Mouse (Mus musculus): Measurements from ENCODE around the gene Zfp771. TPM values are rescaled to one million over a fixed set of nuclear protein-coding genes. Genes with fewer than 3 reads are reported as not detected.
A peak's percentile ranks its signal among the peaks of the same experiment; 100 is the strongest.
"Not testable (repeated sequence)": the region's sequence is repeated elsewhere in the genome, so short reads cannot be mapped to it uniquely, and the experiment has no call there.

The Zfp771 gene
- polyA plus RNA-seq, 1 experiment from 2014 or later, result 41.0 TPM

DNA sequence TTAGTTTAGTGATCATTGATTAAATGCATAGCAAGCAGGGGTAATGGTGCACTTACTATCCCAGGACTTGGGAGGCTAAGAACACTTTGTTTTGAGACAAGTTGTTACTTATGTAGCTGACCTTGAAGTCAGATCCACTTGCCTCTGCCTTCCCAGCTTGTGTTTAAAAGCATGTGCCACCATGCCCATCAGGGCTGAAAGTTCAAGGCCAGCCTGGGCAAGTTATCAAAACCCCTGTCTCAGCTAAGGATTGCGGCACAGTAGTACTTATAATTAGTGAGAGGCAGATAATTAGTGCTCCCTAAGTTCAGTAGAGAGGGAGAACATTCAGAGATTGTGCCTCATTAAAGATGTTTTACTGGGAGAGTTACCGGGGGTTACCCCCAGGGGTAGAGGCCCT lies 9.3 kb upstream of the Zfp771 start:
- Histone ChIP-seq H3K27me3 (replicated peaks) (no peaks in the 10 kb centered on the region), H3K36me3 (peaks cover 23% of the 10 kb centered on the region), H3K4me3 (replicated peaks) (no peak overlapping the region), H3K4me2 (replicated peaks) (no peak overlapping the region; the same call in 1 of the 2 replicates), H3K4me1 (replicated peaks) (peaks cover 18% of the 10 kb centered on the region), H3K9me3 (no peaks in the 10 kb centered on the region), H3K27ac (no peak overlapping the region), H3K9ac (no peak overlapping the region)
- WGBS, result 90% methylated on average over 2 of the region's 2 CpGs
- no peak for ATAC-seq

DNA sequence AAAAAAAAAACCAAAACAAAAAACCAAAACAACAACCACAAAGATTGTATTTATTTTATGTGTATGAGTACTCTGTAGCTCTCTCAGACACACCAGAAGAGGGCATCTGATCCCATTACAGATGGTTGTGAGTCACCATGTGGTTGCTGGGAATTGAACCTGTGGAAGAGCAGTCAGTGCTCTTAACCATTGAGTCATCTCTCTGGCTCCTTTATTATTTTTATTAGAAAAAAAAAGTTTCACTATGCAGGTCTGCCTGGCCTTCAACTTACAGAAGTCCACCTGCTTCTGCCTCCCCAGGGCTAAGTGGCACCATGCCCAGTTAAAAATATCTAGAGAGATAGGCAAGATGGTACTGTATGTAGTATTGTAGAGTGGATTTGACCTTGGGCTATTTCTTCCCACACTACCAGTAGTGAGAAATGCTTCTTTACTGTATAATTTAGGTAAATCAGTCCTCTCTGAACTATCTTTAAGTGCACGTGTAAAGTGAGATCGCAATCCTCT lies 660 bp upstream of the Zfp771 start:
- 0 out of 2 replicates have a peak overlapping the region, but pooled peaks have one; percentile 91 for H3K4me3 ChIP-seq (replicated peaks)
- ATAC-seq, result no peak
- H3K4me1 ChIP-seq (replicated peaks), result peaks cover 14% of the 10 kb centered on the region
- peak overlapping the region; percentile 89 for H3K4me2 ChIP-seq (replicated peaks)
- H3K36me3 ChIP-seq, result no peaks in the 10 kb centered on the region
- WGBS, result 37% methylated on average over 2 of the region's 2 CpGs
- H3K9me3 ChIP-seq, result no peaks in the 10 kb centered on the region
- peak overlapping the region; percentile 93 for H3K9ac ChIP-seq
- no peaks in the 10 kb centered on the region for H3K27me3 ChIP-seq (replicated peaks)
- peak overlapping the region; percentile 96 for H3K27ac ChIP-seq

DNA sequence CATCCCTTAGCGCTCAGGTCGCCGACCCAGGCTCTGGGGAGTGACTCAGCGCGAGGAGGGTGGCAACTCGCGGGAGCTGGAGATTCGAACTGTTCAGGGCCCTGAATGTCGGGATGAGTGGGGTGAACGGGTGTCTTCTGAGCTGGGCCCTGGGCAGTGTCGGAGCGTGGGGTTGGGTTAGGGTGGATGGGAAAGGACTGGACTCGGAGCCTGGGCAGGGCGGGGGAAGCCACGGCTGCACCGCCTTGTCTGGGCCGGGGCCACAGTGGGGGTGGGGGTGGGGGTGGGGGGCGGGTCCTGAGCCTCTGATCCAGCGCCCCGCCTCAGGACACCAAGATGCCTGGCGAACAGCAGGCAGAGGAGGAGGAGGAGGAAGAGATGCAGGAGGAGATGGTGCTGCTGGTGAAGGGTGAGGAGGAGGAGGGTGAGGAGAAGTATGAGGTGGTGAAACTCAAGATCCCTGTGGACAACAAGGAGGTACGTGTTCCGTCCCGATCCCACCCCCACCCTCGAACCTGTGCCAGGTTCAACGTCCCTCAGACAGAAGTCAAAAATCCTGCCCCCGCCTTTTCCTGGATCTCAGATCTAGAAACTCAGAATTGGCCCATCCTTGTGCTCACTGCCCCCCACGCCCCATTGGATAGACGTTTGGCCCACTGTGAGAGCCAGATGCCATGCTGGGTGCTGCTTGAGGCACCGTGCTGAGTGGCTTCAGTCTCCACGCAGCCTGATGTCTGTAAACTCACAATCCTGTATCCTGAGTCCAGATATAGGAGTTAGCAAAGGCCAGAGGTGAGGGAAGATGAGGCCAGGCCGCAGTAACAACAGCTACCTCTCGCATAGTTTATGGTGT lies 810 bp downstream of the Zfp771 start:
- ATAC-seq, result peak; percentile 76
- WGBS, result 9% methylated on average over 32 of the region's 33 CpGs
- Histone ChIP-seq H3K27me3 (replicated peaks) (no peaks in the 10 kb centered on the region), H3K9me3 (no peaks in the 10 kb centered on the region), H3K27ac (peak overlapping the region; percentile 96), H3K4me2 (replicated peaks) (peak overlapping the region; percentile 89), H3K36me3 (peaks cover 5% of the 10 kb centered on the region; the same call in 1 of the 2 replicates), H3K4me1 (replicated peaks) (peaks cover 14% of the 10 kb centered on the region), H3K9ac (peak overlapping the region; percentile 93), H3K4me3 (replicated peaks) (peak overlapping the region; percentile 91)

DNA sequence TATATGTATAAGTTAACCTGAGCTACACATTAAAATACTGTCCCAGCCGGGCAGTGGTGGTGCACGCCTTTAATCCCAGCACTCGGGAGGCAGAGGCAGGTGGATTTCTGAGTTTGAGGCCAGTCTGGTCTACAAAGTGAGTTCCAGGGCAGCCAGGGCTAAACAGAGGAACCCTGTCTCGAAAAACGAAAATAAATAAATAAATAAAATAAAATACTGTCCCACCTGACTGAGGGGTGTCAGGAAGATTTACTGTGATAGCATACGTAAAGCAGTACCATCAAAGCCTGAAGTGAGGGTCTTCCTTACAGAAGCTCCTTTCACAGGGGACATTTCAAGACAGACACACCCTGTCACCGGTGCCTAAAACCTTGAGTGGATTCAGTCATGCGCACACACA lies 6.4 kb downstream of the Zfp771 start:
- not testable (repeated sequence) for H3K4me2 ChIP-seq (replicated peaks); H3K27ac ChIP-seq; ATAC-seq; H3K9ac ChIP-seq; H3K36me3 ChIP-seq; H3K9me3 ChIP-seq; H3K4me3 ChIP-seq (replicated peaks); H3K27me3 ChIP-seq (replicated peaks)
- 90% methylated on average over 8 of the region's 8 CpGs for WGBS
- peaks cover 19% of the 10 kb centered on the region for H3K4me1 ChIP-seq (replicated peaks)

DNA sequence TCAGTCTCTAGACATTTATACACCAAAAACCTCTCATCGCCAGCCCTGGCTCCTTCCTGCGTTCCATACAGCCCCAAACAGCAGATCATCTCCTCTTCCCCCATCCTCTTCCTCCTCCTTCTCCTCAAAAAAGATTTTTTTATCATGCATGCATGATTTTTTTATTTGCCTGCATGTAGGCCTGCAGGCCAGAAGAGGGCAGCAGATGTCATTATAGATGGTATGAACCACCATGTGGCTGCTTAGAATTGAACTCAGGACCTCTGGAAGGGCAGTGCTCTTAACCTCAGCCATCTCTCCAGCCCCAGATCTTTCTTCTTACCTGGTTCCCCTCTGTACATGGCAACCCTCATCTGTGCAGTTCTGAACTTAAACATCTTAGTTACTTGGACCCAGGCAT lies 8.3 kb downstream of the Zfp771 start:
- Histone ChIP-seq H3K9ac (no peak overlapping the region), H3K27ac (no peak overlapping the region), H3K27me3 (replicated peaks) (no peaks in the 10 kb centered on the region), H3K4me1 (replicated peaks) (peaks cover 11% of the 10 kb centered on the region; the same call in 1 of the 2 replicates), H3K4me3 (replicated peaks) (no peak overlapping the region), H3K9me3 (no peaks in the 10 kb centered on the region), H3K4me2 (replicated peaks) (no peak overlapping the region), H3K36me3 (peaks cover 14% of the 10 kb centered on the region)
- 84% methylated on average over 2 of the region's 2 CpGs for WGBS
- no peak for ATAC-seq

DNA sequence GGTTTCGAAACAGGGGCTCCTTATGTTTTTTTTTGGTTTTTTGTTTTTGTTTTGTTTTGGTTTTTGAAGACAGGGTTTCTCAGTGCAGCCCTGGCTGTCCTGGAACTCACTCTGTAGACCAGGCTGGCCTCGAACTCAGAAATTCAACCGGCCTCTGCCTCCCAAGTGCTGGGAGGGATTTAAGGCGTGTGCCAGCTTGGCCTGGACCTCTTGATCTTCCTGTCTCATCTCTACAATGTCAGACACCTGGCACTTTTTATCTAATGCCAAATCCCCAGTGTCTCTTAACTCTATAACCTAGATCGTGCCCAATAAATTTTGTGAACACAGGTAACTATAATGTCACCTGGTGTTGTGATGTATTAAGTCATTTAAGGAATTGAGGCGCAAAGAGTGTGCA lies 9.3 kb downstream of the Zfp771 start:
- H3K9me3 ChIP-seq, result no peaks in the 10 kb centered on the region
- no peak for ATAC-seq
- H3K27me3 ChIP-seq (replicated peaks), result no peaks in the 10 kb centered on the region
- peak overlapping the region; percentile 94; the same call in 1 of the 2 replicates for H3K27ac ChIP-seq
- peaks cover 11% of the 10 kb centered on the region; the same call in 1 of the 2 replicates for H3K4me1 ChIP-seq (replicated peaks)
- peak overlapping the region; percentile 96 for H3K4me2 ChIP-seq (replicated peaks)
- H3K9ac ChIP-seq, result peak overlapping the region; percentile 74
- 77% methylated on average over 6 of the region's 6 CpGs for WGBS
- H3K36me3 ChIP-seq, result peaks cover 18% of the 10 kb centered on the region
- peak overlapping the region; percentile 61 for H3K4me3 ChIP-seq (replicated peaks)

DNA sequence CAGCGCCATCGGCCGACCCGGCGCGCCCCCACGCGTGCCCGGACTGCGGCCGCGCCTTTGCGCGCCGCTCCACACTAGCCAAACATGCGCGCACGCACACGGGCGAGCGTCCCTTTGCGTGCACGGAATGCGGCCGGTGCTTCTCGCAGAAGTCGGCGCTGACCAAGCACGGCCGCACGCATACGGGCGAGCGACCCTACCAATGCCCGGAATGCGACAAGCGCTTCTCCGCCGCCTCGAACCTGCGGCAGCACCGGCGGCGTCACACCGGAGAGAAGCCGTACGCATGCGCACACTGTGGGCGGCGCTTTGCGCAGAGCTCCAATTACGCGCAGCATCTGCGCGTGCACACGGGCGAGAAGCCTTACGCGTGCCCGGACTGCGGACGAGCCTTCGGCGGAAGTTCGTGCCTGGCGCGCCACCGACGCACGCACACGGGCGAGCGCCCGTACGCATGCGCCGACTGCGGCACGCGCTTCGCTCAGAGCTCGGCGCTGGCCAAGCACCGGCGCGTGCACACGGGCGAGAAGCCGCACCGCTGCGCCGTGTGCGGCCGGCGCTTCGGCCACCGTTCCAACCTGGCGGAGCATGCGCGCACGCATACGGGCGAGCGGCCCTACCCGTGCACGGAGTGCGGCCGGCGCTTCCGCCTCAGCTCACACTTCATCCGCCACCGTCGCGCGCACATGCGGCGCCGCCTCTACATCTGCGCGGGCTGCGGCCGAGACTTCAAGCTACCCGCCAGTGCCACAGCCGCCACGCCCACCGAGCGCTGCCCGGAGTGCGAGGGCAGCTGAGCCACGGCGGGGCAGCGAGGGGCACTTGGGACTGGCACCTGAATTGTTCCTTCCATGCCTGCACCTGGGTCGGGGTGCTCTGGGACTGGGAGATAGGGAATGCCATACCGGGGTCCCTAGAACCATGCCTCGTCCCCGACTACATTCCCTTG lies 10.0 kb downstream of the Zfp771 start:
- Histone ChIP-seq H3K27me3 (replicated peaks) (no peaks in the 10 kb centered on the region), H3K36me3 (peaks cover 18% of the 10 kb centered on the region), H3K4me2 (replicated peaks) (peak overlapping the region; percentile 96), H3K4me1 (replicated peaks) (peaks cover 13% of the 10 kb centered on the region), H3K9me3 (no peaks in the 10 kb centered on the region), H3K9ac (peak overlapping the region; percentile 75), H3K27ac (peak overlapping the region; percentile 94), H3K4me3 (replicated peaks) (peak overlapping the region; percentile 61)
- WGBS, result under 1% methylated on average over 136 of the region's 136 CpGs
- peak; percentile 95 for ATAC-seq

DNA sequence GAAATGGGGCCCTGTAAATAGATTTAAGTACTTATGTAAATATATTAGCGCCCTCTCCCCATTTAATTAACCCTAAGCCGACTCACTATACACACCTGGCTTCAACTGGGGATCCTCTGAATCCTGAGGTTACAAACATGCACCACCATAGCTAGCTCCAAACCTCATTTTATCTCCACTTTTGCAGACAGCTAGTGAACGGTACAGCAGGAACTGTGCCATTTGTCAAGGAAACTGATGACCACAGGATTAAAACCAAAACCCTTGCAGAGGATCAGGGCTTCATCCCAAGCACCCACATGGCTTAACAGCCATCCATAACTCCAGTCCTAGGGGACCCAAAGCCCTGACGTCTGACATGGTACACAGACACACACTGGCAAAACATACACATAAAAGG lies 10.9 kb downstream of the Zfp771 start:
- Histone ChIP-seq H3K36me3 (peaks cover 11% of the 10 kb centered on the region), H3K4me2 (replicated peaks) (peak overlapping the region; percentile 96), H3K9me3 (no peaks in the 10 kb centered on the region), H3K9ac (peak overlapping the region; percentile 75), H3K27ac (peak overlapping the region; percentile 94), H3K4me1 (replicated peaks) (peaks cover 21% of the 10 kb centered on the region), H3K4me3 (replicated peaks) (peak overlapping the region; percentile 61), H3K27me3 (replicated peaks) (no peaks in the 10 kb centered on the region)
- 15% methylated on average over 4 of the region's 4 CpGs for WGBS
- ATAC-seq, result no peak

DNA sequence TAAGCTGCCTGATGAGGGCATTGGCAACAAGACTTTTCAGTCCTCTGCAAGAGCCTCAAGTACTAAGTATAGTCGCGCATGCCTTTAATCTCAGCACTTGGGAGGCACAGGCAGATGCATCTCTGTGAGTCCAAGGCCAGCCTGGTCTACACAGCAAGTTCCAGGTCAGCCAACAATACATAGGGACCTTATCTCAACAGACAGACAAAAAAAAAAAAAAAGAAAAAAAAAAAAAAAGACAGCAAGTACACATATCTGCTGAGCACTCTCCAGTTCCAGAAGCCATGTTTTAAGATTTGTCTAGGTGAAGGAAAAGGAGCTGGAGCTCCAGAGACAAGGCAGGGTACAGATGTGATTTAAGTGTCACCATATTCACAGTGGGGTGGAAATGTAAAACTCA lies 11.9 kb downstream of the Zfp771 start:
- no peaks in the 10 kb centered on the region for H3K27me3 ChIP-seq (replicated peaks)
- H3K4me1 ChIP-seq (replicated peaks), result peaks cover 22% of the 10 kb centered on the region
- H3K4me3 ChIP-seq (replicated peaks), result no peak overlapping the region
- no peak for ATAC-seq
- 87% methylated on average over 2 of the region's 2 CpGs for WGBS
- H3K9ac ChIP-seq, result no peak overlapping the region
- H3K9me3 ChIP-seq, result no peaks in the 10 kb centered on the region
- peaks cover 10% of the 10 kb centered on the region; the same call in 1 of the 2 replicates for H3K36me3 ChIP-seq
- H3K27ac ChIP-seq, result no peak overlapping the region
- H3K4me2 ChIP-seq (replicated peaks), result no peak overlapping the region

DNA sequence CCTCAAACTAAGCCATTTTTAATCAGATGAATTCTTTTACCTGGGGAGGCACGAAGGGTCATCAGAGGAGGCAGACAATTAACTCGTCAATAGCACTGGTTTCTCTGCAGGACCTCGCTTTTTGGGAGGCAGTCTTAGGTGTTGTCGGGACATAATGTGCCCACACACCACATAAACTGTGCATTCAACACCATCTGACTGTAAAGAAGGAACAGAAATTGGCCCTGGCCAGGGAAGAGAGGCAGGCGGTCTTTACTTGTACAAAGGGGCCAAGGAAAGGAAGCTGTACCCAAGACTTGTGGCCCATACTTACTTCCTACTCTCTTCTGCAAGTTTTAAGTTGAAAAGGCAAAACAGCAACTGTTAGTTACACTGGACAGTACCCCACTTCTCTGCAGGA lies 12.4 kb downstream of the Zfp771 start:
- no peak overlapping the region for H3K27ac ChIP-seq
- H3K36me3 ChIP-seq, result peaks cover 10% of the 10 kb centered on the region; the same call in 1 of the 2 replicates
- H3K4me2 ChIP-seq (replicated peaks), result no peak overlapping the region
- WGBS, result 90% methylated on average over 5 of the region's 5 CpGs
- no peak overlapping the region for H3K9ac ChIP-seq
- peaks cover 24% of the 10 kb centered on the region for H3K4me1 ChIP-seq (replicated peaks)
- H3K27me3 ChIP-seq (replicated peaks), result no peaks in the 10 kb centered on the region
- no peaks in the 10 kb centered on the region for H3K9me3 ChIP-seq
- ATAC-seq, result no peak
- no peak overlapping the region for H3K4me3 ChIP-seq (replicated peaks)

DNA sequence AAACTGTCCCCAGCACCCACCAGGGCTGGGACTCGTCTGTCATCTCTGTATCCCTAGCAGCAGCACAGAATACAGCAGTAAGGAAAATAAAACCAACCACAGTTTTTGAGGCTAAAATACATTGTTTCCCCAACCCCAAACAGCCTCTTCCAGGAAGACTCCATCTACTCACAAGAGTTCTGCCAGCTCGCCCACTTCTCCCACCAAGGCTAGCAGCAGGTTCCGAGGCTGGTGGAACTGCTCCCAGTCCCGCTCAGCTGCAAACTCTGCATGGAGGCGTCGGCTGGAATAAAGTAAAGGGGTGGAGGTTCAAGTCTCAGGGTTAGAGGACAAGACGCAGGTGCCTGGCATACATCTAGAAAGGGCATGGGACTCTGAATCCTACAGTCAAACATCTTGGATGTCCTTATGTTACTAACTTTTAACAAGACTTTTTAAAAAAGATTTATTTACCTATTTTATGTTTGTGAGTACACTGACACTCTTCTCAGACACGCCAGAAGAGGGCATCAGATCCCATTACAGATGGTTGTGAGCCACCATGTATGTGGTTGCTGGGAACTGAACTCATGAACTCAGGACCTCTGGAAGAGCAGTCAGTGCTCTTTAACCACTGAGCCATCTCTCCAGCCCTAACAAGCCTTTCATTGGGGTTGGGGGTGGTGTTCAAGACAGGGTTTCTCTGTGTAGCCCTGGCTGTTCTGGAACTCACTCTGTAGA lies 15.3 kb downstream of the Zfp771 start:
- WGBS, result 71% methylated on average over 8 of the region's 8 CpGs
- Histone ChIP-seq H3K9ac (no peak overlapping the region), H3K4me1 (replicated peaks) (peaks cover 22% of the 10 kb centered on the region), H3K27me3 (replicated peaks) (no peaks in the 10 kb centered on the region), H3K4me3 (replicated peaks) (peak overlapping the region; percentile 58), H3K36me3 (peaks cover 10% of the 10 kb centered on the region; the same call in 1 of the 2 replicates), H3K27ac (no peak overlapping the region), H3K4me2 (replicated peaks) (peak overlapping the region; percentile 78), H3K9me3 (no peaks in the 10 kb centered on the region)
- ATAC-seq, result no peak
